Mouse (Mus musculus): Measurements from ENCODE around the gene Ankrd53. TPM values are rescaled to one million over a fixed set of nuclear protein-coding genes. Genes with fewer than 3 reads are reported as not detected.
"Not testable (repeated sequence)": the region's sequence is repeated elsewhere in the genome, so short reads cannot be mapped to it uniquely, and the experiment has no call there.

Gene Ankrd53
- polyA plus RNA-seq, 1 experiment, result not detected

GRCm38 (mm10) chr6:83788554-83788953 lies 26.1 kb downstream of the Ankrd53 start:
- Histone ChIP-seq H3K4me1 (ENCODE audit: control insufficient read depth, insufficient read depth, insufficient read length, low read length) (no peaks in the 10 kb centered on the region), H3K4me3 (ENCODE audit: insufficient read depth, low read depth, low read length) (no peak overlapping the region), H3K27ac (replicated peaks; ENCODE audit: low read depth, low read length) (no peak overlapping the region)

DNA sequence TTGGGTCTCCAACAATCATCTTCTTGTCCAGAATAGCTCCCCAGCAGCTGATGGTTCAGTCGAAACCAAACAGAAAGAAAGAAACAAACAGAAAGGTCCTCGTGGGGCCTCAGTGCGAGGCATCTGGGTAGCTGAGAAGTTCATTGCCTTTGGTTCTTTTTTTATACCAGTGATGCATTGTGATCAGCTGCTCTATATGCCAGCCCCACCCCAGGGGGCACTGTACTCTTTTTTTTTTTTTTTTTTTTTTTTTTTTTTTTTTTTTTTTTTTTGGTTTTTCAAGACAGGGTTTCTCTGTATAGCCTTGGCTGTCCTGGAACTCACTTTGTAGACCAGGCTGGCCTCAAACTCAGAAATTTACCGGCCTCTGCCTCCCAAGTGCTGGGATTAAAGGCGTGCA lies 28.1 kb downstream of the Ankrd53 start:
- H3K4me3 ChIP-seq (ENCODE audit: insufficient read depth, low read depth, low read length); H3K4me1 ChIP-seq (ENCODE audit: control insufficient read depth, insufficient read depth, insufficient read length, low read length); H3K27ac ChIP-seq (replicated peaks; ENCODE audit: low read depth, low read length): not testable (repeated sequence)

GRCm38 (mm10) chr6:83791251-83791890 lies 28.9 kb downstream of the Ankrd53 start:
- Histone ChIP-seq H3K4me1 (ENCODE audit: control insufficient read depth, insufficient read depth, insufficient read length, low read length) (no peaks in the 10 kb centered on the region; the same call in 1 of the 2 replicates), H3K4me3 (ENCODE audit: insufficient read depth, low read depth, low read length) (no peak overlapping the region), H3K27ac (replicated peaks; ENCODE audit: low read depth, low read length) (no peak overlapping the region)

DNA sequence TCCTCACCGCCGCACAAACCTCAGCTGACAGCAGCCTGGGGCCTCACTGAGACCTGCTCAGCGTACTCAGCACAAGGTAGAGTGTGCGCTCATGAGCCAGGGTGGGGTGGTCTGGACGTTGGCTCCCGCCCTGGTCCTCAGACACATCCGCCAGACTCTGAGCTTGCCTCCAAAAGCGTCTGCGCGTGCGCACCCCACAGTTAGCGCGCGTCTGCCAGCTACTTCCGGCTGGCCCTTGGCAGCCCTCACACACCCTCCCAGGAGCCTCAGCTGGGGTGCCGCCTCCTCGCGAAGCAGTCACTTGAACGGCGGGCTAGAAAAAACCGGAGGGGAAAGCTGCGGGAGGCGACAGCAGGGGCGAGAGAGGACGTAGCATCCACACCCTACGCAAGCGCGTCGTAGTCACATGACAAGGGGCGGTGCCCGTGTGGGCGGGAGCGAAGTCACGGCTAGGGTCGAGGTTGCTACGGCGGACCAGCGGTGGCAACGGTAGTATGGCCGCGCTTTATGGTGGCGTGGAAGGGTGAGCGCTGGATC lies 32.4 kb downstream of the Ankrd53 start, which contains the start of gene Nagk:
Gene Nagk, plus strand, starts transcription at position 223 of the 537 bp plus-strand sequence.
- H3K4me3 ChIP-seq (ENCODE audit: insufficient read depth, low read depth, low read length), result peak within 1 kb of the TSS; percentile 82
- peak within 1 kb of the TSS; percentile 93 for H3K27ac ChIP-seq (replicated peaks; ENCODE audit: low read depth, low read length)
- H3K4me1 ChIP-seq (ENCODE audit: control insufficient read depth, insufficient read depth, insufficient read length, low read length), result no peaks in the 10 kb centered on the region; the same call in 1 of the 2 replicates

DNA sequence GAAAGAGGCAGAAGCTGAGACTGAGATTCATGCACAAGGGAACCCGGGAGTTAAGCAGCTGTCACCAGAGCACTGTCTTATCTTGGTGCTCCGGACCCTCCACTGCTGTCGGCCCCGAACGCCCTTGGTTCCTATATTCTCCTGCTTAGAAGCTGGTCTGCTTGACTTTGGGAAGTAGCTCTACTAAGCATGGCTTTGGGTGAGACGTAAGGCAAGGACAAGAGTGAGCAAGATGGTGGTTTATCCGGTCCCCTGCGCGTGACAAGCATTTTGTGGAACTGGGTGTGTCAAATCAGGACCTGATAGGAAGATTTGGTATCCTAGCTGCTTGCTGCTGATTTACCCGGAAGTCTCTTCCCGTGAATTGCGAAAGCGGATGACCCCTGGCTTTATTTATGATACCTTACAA lies 33.1 kb downstream of the Ankrd53 start:
- no peaks in the 10 kb centered on the region; the same call in 1 of the 2 replicates for H3K4me1 ChIP-seq (ENCODE audit: control insufficient read depth, insufficient read depth, insufficient read length, low read length)
- H3K27ac ChIP-seq (replicated peaks; ENCODE audit: low read depth, low read length), result peak overlapping the region; percentile 93
- H3K4me3 ChIP-seq (ENCODE audit: insufficient read depth, low read depth, low read length), result peak overlapping the region; percentile 82

GRCm38 (mm10) chr6:83796686-83797085 lies 34.2 kb downstream of the Ankrd53 start:
- Histone ChIP-seq H3K27ac (replicated peaks; ENCODE audit: low read depth, low read length) (no peak overlapping the region), H3K4me1 (ENCODE audit: control insufficient read depth, insufficient read depth, insufficient read length, low read length) (no peaks in the 10 kb centered on the region; the same call in 1 of the 2 replicates), H3K4me3 (ENCODE audit: insufficient read depth, low read depth, low read length) (no peak overlapping the region)

DNA sequence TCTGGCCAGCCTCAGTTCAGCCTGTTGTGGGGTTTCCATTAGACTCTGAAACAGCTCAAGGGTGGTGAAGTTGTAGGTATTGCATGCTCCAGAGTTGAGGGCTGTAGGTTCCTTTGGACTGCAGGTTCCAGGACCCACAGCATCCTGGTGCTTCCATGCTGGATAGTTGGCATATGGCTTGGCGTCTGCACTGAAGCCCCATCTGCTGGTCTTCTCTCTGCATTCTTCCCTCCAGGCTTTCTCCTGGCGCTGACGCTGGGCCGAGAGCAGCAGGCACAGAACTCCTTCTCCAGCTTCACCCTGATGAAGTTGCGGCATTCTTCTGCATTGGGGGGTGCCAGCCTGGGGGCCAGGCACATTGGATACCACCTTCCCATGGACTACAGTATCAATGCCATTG lies 39.6 kb downstream of the Ankrd53 start:
- Histone ChIP-seq H3K27ac (replicated peaks; ENCODE audit: low read depth, low read length) (no peak overlapping the region), H3K4me1 (ENCODE audit: control insufficient read depth, insufficient read depth, insufficient read length, low read length) (no peaks in the 10 kb centered on the region), H3K4me3 (ENCODE audit: insufficient read depth, low read depth, low read length) (no peak overlapping the region)

- Histone ChIP-seq H3K27ac (replicated peaks; ENCODE audit: low read depth, low read length) (no peak overlapping the region), H3K4me3 (ENCODE audit: insufficient read depth, low read depth, low read length) (no peak overlapping the region), H3K4me1 (ENCODE audit: control insufficient read depth, insufficient read depth, insufficient read length, low read length) (no peaks in the 10 kb centered on the region)
Observed at GRCm38 (mm10) chr6:83802846-83803245, 40.4 kb downstream of the Ankrd53 start.

GRCm38 (mm10) chr6:83815801-83816200 lies 53.4 kb downstream of the Ankrd53 start:
- no peak overlapping the region for H3K4me3 ChIP-seq (ENCODE audit: insufficient read depth, low read depth, low read length)
- H3K27ac ChIP-seq (replicated peaks; ENCODE audit: low read depth, low read length), result no peak overlapping the region
- H3K4me1 ChIP-seq (ENCODE audit: control insufficient read depth, insufficient read depth, insufficient read length, low read length), result no peaks in the 10 kb centered on the region

Other genes starting within 250 kb of the Ankrd53 start
- 1.3 and 1.9 TPM in 2 replicates for gene Actg2, start 226.4 kb upstream of the Ankrd53 start, polyA plus RNA-seq (2012; ENCODE audit: insufficient read depth, insufficient read length, missing spikeins)
- gene Stambp, start 189.9 kb upstream of the Ankrd53 start, polyA plus RNA-seq (2012; ENCODE audit: insufficient read depth, insufficient read length, missing spikeins), result 15.4 and 16.4 TPM in 2 replicates
- not detected in 2 replicates for gene Clec4f, start 106.5 kb upstream of the Ankrd53 start, polyA plus RNA-seq (2012; ENCODE audit: insufficient read depth, insufficient read length, missing spikeins)
- gene Cd207, start 84.8 kb upstream of the Ankrd53 start, polyA plus RNA-seq (2012; ENCODE audit: insufficient read depth, insufficient read length, missing spikeins), result not detected in 2 replicates
- not detected in 2 replicates for gene Vax2, start 51.4 kb upstream of the Ankrd53 start, polyA plus RNA-seq (2012; ENCODE audit: insufficient read depth, insufficient read length, missing spikeins)
- not detected in 2 replicates for gene Atp6v1b1, start 19.7 kb upstream of the Ankrd53 start, polyA plus RNA-seq (2012; ENCODE audit: insufficient read depth, insufficient read length, missing spikeins)
- gene Tex261, start 13.2 kb downstream of the Ankrd53 start, polyA plus RNA-seq (2012; ENCODE audit: insufficient read depth, insufficient read length, missing spikeins), result 41.1 and 53.2 TPM in 2 replicates
- 15.3 and 26.6 TPM in 2 replicates for gene Nagk, start 32.3 kb downstream of the Ankrd53 start, polyA plus RNA-seq (2012; ENCODE audit: insufficient read depth, insufficient read length, missing spikeins)
- gene Paip2b, start 69.1 kb downstream of the Ankrd53 start, polyA plus RNA-seq (2012; ENCODE audit: insufficient read depth, insufficient read length, missing spikeins), result 15.6 and 17.2 TPM in 2 replicates
- gene Zfp638, start 104.5 kb downstream of the Ankrd53 start, polyA plus RNA-seq (2012; ENCODE audit: insufficient read depth, insufficient read length, missing spikeins), result 28.2 and 48.0 TPM in 2 replicates
- 13.8 and 22.9 TPM in 2 replicates for gene Dysf, start 245.9 kb downstream of the Ankrd53 start, polyA plus RNA-seq (2012; ENCODE audit: insufficient read depth, insufficient read length, missing spikeins)